Mouse (Mus musculus) erythroblast, embryonic 14.5 days (primary cell): ENCODE measurements around the gene Cd86.

Source experiments
- GATA1 ChIP-seq: IDR thresholded peaks from 2 replicates; pipeline ENCODE4 v1.6.1; 2012; ENCODE audit warnings: low read length, inconsistent platforms, mixed read lengths
- TAL1 ChIP-seq: IDR thresholded peaks from 3 replicates; pipeline ENCODE4 v1.6.1; 2012; ENCODE audit warnings: low read length, inconsistent platforms, mixed read lengths

GRCm38 (mm10) chr16:36700484-36700883 lies 34.6 kb upstream of the Cd86 start:
- TF ChIP-seq TAL1 (no peak), GATA1 (no peak)
